Mouse (Mus musculus) lung, postnatal 0 days (tissue): ENCODE results near the gene Ncapd3. TPM values are rescaled to one million over a fixed set of nuclear protein-coding genes. Genes with fewer than 3 reads are reported as not detected.
A peak's percentile ranks its signal among the peaks of the same experiment; 100 is the strongest.

Experiments used
- ATAC-seq: fragments of 200-750 bp; cut with Nextera tagmentation; 2 replicates; pipeline ENCODE4 v1.8.0; 2017; ENCODE audit warnings: moderate library complexity
- DNase-seq: peaks from one replicate; pipeline ENCODE4 v3.0.0-alpha.2; 2016; ENCODE audit warnings: low spot score
- H3K27ac ChIP-seq: fragments of 300-500 bp; sonication (generic); 2 replicates; pipeline ENCODE4 v1.5.1; 2014; ENCODE audit warnings: antibody characterized with exemption, mild to moderate bottlenecking, low read length, mixed read lengths
- H3K27me3 ChIP-seq: fragments of 300-500 bp; sonication (generic); replicated peaks from 2 replicates; pipeline ENCODE4 v1.6.1; 2014; ENCODE audit warnings: low read length, mixed read lengths; ENCODE audit not compliant: insufficient read depth
- H3K36me3 ChIP-seq: fragments of 300-500 bp; sonication (generic); 2 replicates; pipeline ENCODE4 v1.6.1; 2014; ENCODE audit warnings: low read length, mixed read lengths; ENCODE audit not compliant: insufficient read depth
- H3K4me1 ChIP-seq: fragments of 300-500 bp; sonication (generic); 2 replicates; pipeline ENCODE4 v1.6.1; 2014; ENCODE audit warnings: antibody characterized with exemption, low read depth, low read length, mixed read lengths; ENCODE audit not compliant: insufficient read depth
- H3K4me2 ChIP-seq: fragments of 300-500 bp; sonication (generic); replicated peaks from 2 replicates; pipeline ENCODE4 v1.6.1; 2014; ENCODE audit warnings: low read depth, mild to moderate bottlenecking, low read length, moderate library complexity, mixed read lengths
- H3K4me3 ChIP-seq: fragments of 300-500 bp; sonication (generic); 2 replicates; pipeline ENCODE4 v1.5.1; 2014; ENCODE audit warnings: low read depth, low read length
- H3K9ac ChIP-seq: fragments of 300-500 bp; sonication (generic); replicated peaks from 2 replicates; pipeline ENCODE4 v1.6.1; 2014; ENCODE audit warnings: low read depth, mild to moderate bottlenecking
- H3K9me3 ChIP-seq: fragments of 300-500 bp; sonication (generic); 2 replicates; pipeline ENCODE4 v1.6.1; 2016; ENCODE audit warnings: low read length, mixed read lengths
- CTCF ChIP-seq: IDR thresholded peaks from 2 replicates; pipeline ENCODE4 v1.5.1; 2016; ENCODE audit warnings: antibody characterized with exemption, mild to moderate bottlenecking
- EP300 ChIP-seq: IDR thresholded peaks from 2 replicates; pipeline ENCODE4 v1.6.1; 2016; ENCODE audit warnings: antibody characterized with exemption, mild to moderate bottlenecking, control low read depth
- WGBS: fragments of 180-500 bp; shearing (Covaris S2); extraction: QIAGEN DNeasy Blood & Tissue Kit; methylation state at CpG from one replicate; pipeline ENCODE4 v1.1.7; 2014; 5-methylcytosine and 5-hydroxymethylcytosine counted together
- polyA plus RNA-seq: library from polyadenylated mRNA; unstranded; fragments of >200 nt; fragmentation: Nextera tagmentation; extraction: Ambion mirVana; gene quantifications from 2 replicates; pipeline ENCODE4 v1.2.1, GENCODE M21; 2015

Gene Ncapd3
- polyA plus RNA-seq, 1 experiment from 2014 or later: 6.3 TPM

DNA sequence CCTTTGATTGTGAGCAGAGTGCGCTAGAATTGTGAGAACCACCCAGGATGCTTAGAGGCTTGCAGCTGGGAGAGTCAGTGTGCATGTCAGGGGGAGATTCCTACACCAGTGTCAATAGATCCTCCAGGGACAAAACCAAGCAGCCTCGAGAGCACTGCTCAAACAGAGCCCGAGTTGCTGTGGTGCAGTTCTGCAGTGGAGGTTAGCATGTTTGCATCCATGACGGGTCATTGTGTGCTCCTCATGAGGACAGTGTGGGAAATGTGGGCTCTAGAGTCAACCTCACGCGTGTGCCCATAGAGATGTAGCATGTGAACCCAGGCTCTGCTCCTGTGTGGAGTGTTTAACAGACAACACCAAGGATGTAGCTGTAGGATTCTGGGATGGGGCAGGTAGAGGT is 62.9 kb downstream of the Ncapd3 start:
- Histone ChIP-seq H3K27ac (no peak overlapping the region), H3K9ac (no peak overlapping the region), H3K27me3 (no peaks in the 10 kb centered on the region), H3K4me1 (no peaks in the 10 kb centered on the region), H3K4me3 (no peak overlapping the region), H3K9me3 (no peaks in the 10 kb centered on the region), H3K4me2 (no peak overlapping the region), H3K36me3 (peaks cover 26% of the 10 kb centered on the region)
- no peak for ATAC-seq
- 93% methylated on average over 6 of the region's 6 CpGs for WGBS
- no peak for TF ChIP-seq EP300
- TF ChIP-seq CTCF: no peak
- no peak for DNase-seq

DNA sequence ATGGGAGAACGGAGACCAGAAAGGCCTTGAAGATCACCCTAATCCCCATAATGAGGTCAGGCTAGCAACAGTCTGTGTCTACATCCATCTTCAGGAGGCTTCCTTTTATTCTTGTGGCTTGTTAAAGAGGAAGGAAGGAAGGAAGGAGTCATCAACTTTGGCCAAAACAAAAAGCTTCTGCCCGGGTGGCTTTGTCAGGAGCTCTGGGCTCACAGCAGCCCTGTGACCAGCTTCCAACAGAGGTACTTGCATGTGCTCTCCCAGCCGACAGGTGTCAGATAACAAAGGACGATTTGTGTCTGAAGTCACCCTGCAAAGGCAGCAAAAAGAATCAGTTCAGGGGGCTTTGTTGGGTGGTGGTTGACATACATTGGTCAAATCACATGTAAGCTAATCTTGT is 68.1 kb downstream of the Ncapd3 start:
- 34% methylated on average over 4 of the region's 4 CpGs for WGBS
- H3K9me3 ChIP-seq: no peaks in the 10 kb centered on the region
- H3K27me3 ChIP-seq: no peaks in the 10 kb centered on the region
- H3K9ac ChIP-seq: no peak overlapping the region
- H3K4me2 ChIP-seq: no peak overlapping the region
- no peak overlapping the region for H3K4me3 ChIP-seq
- H3K36me3 ChIP-seq: peaks cover 7% of the 10 kb centered on the region; the same call in 1 of the 2 replicates
- ATAC-seq (no peak), DNase-seq (peak; percentile 16)
- H3K27ac ChIP-seq: no peak overlapping the region
- H3K4me1 ChIP-seq: no peaks in the 10 kb centered on the region
- TF ChIP-seq EP300 (no peak), CTCF (no peak; the same call in 1 of the 2 replicates)

DNA sequence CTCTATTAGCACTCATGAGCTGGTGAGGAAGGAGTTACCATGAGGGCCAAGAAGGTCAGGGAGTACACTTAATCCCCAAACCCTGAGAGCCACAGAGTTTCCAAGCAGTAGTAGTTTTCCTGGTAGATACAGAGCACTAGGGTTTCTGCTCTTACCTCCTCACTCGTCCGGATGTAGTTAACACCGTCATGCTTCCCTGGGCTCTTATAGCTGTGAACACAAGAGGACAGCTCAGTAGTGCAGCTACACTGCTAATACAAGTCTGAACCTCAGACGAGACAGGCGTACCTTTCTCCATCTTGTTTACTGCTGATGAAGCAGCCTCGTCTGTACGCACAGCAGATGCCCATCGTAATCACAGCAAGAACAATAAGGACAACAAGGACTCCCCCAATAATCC is 68.6 kb downstream of the Ncapd3 start:
- DNase-seq (no peak), ATAC-seq (no peak)
- Histone ChIP-seq H3K27me3 (no peaks in the 10 kb centered on the region), H3K36me3 (peaks cover 7% of the 10 kb centered on the region; the same call in 1 of the 2 replicates), H3K4me1 (no peaks in the 10 kb centered on the region), H3K27ac (no peak overlapping the region), H3K4me3 (no peak overlapping the region), H3K4me2 (no peak overlapping the region), H3K9me3 (no peaks in the 10 kb centered on the region), H3K9ac (no peak overlapping the region)
- 81% methylated on average over 8 of the region's 8 CpGs for WGBS
- TF ChIP-seq CTCF (no peak), EP300 (no peak)

DNA sequence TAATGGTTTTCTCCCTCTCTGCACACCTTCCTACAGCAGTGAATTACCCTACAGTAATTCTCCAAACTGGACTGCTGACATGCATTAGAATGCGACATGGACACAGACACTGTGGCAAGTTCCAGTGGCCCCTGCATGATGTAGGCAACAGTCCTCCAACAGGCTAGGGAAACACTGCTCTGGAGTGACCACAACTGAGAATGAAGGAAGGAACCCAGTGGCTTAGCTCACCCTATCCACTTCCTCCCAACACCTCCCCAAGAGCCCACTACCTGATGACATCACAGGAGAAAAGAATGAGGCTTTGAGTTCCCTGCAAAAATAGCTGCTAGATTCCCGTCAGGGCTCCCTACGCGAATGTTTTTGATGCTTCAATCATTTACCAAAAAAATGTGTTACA is 69.5 kb downstream of the Ncapd3 start:
- WGBS: 69% methylated on average over 4 of the region's 4 CpGs
- 0 out of 2 replicates have a peak, but pooled peaks cover 7% of the 10 kb centered on the region for H3K36me3 ChIP-seq

DNA sequence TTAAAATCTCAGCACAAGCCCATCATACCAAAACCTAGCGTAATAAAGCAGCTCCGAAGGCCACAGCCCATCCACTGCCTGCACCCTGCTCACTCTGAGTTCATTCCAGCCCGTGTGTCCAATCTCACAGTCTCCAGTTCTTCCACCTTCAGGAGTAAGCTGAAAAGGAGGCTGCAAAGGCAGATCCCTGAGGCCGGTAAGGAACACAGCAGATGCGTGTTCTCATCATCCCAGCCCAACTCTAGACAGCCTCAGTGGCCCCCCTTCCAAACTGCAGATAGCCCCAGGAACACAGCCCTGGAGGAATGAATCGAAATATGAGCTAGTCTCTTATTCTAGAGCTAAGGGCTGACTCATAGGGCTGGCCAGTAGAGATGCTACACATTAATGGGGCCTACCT is 71.5 kb downstream of the Ncapd3 start:
- no peak for DNase-seq
- Histone ChIP-seq H3K4me1 (no peaks in the 10 kb centered on the region), H3K9ac (no peak overlapping the region), H3K27me3 (no peaks in the 10 kb centered on the region), H3K9me3 (no peaks in the 10 kb centered on the region), H3K4me2 (no peak overlapping the region), H3K4me3 (no peak overlapping the region), H3K36me3 (no peaks in the 10 kb centered on the region), H3K27ac (no peak overlapping the region)
- no peak for TF ChIP-seq EP300
- TF ChIP-seq CTCF: no peak
- ATAC-seq: no peak
- 89% methylated on average over 6 of the region's 6 CpGs for WGBS

More for the DNA sequence above, 69.5 kb downstream of the Ncapd3 start:
- TF ChIP-seq CTCF: no peak
- no peak for TF ChIP-seq EP300
- H3K27ac ChIP-seq: no peak overlapping the region
- no peak overlapping the region for H3K4me2 ChIP-seq
- no peak for ATAC-seq
- H3K4me3 ChIP-seq: no peak overlapping the region
- DNase-seq: no peak
- H3K9ac ChIP-seq: no peak overlapping the region
- H3K27me3 ChIP-seq: no peaks in the 10 kb centered on the region
- no peaks in the 10 kb centered on the region for H3K9me3 ChIP-seq
- H3K4me1 ChIP-seq: no peaks in the 10 kb centered on the region

DNA sequence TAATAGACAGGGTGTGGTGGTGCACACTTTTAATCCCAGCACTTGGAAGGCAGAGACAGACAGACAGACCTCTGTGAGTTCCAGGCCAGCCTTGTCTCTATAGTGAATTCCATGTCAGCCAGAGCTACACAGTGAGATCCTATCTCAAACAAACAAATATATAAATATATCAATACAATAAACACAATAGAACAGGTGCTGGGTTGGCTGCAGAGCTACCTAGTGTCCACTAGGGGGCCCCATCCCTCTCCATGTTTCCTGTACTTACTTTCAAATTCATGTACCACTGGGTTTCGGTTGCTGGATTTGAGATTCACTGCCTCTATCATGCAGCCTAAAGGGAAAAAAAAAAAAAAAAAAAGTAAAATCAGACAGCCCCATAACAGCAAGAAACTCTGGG is 76.1 kb downstream of the Ncapd3 start:
- H3K4me2 ChIP-seq: no peak overlapping the region
- no peaks in the 10 kb centered on the region for H3K9me3 ChIP-seq
- no peak overlapping the region for H3K27ac ChIP-seq
- DNase-seq: peak; percentile 72
- no peaks in the 10 kb centered on the region for H3K27me3 ChIP-seq
- TF ChIP-seq CTCF: peak; percentile 80
- TF ChIP-seq EP300: no peak
- WGBS: 58% methylated on average over 1 of the region's 1 CpGs
- no peaks in the 10 kb centered on the region for H3K4me1 ChIP-seq
- H3K9ac ChIP-seq: no peak overlapping the region
- H3K4me3 ChIP-seq: no peak overlapping the region
- no peaks in the 10 kb centered on the region for H3K36me3 ChIP-seq
- no peak; the same call in 1 of the 2 replicates for ATAC-seq

DNA sequence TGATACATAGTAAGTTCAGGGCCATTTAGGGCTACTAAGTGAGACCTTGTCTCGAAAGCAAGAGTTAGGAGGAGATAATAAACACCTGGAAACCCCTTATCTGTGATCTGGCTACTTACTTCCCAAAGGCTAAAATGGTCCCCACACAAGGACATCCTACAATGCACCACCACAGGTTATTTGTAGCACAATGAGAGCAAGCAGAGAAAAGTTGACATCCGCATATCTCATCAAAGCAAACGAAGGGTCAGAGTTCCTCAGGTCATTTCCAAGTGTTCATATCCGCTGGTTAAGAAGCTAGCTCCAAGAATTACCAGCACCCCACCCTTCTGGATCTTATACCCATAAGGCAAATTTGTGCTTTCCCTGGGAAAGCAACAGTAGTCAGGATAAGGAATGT is 78.5 kb downstream of the Ncapd3 start:
- no peak overlapping the region for H3K4me2 ChIP-seq
- no peaks in the 10 kb centered on the region for H3K9me3 ChIP-seq
- H3K27me3 ChIP-seq: no peaks in the 10 kb centered on the region
- no peak overlapping the region for H3K9ac ChIP-seq
- H3K27ac ChIP-seq: no peak overlapping the region
- DNase-seq: no peak
- H3K36me3 ChIP-seq: no peaks in the 10 kb centered on the region
- no peak overlapping the region for H3K4me3 ChIP-seq
- TF ChIP-seq EP300 (no peak), CTCF (no peak)
- H3K4me1 ChIP-seq: no peaks in the 10 kb centered on the region
- WGBS: 64% methylated on average over 4 of the region's 4 CpGs
- ATAC-seq: no peak
